Mouse (Mus musculus) midbrain, embryonic 15.5 days (tissue): ENCODE measurements at regions not wholly inside any gene's neighbourhood (a gene's known extent, or its start where the extent isn't known, plus 50 kb on each side); places are given as distances from the start of the nearest gene placed in this dataset.
A peak's percentile ranks its signal among the peaks of the same experiment; 100 is the strongest.

ENCODE experiments used
- ATAC-seq: fragments of 200-750 bp; cut with Nextera tagmentation; replicated peaks from 2 replicates; pipeline ENCODE4 v1.8.0; 2017; ENCODE audit warnings: moderate TSS enrichment
- H3K27ac ChIP-seq: fragments of 300-500 bp; sonication (generic); 2 replicates; pipeline ENCODE4 v1.5.1; 2015; ENCODE audit warnings: mild to moderate bottlenecking, inconsistent platforms
- H3K27me3 ChIP-seq: fragments of 300-500 bp; sonication (generic); replicated peaks from 2 replicates; pipeline ENCODE4 v1.6.1; 2015; ENCODE audit warnings: inconsistent platforms
- H3K36me3 ChIP-seq: fragments of 300-500 bp; sonication (generic); replicated peaks from 2 replicates; pipeline ENCODE4 v1.6.1; 2015; ENCODE audit warnings: inconsistent platforms
- H3K4me1 ChIP-seq: fragments of 300-500 bp; sonication (generic); 2 replicates; pipeline ENCODE4 v1.6.1; 2015; ENCODE audit warnings: inconsistent platforms
- H3K4me2 ChIP-seq: fragments of 300-500 bp; sonication (generic); 2 replicates; pipeline ENCODE4 v1.6.1; 2015; ENCODE audit warnings: inconsistent platforms, mild to moderate bottlenecking, moderate library complexity
- H3K4me3 ChIP-seq: fragments of 300-500 bp; sonication (generic); 2 replicates; pipeline ENCODE4 v1.5.1; 2015; ENCODE audit warnings: mild to moderate bottlenecking, inconsistent platforms
- H3K9ac ChIP-seq: fragments of 300-500 bp; sonication (generic); 2 replicates; pipeline ENCODE4 v1.6.1; 2015; ENCODE audit warnings: mild to moderate bottlenecking, inconsistent platforms
- H3K9me3 ChIP-seq: fragments of 300-500 bp; sonication (generic); 2 replicates; pipeline ENCODE4 v1.6.1; 2016; ENCODE audit warnings: inconsistent platforms
- WGBS: fragments of 180-500 bp; shearing (Covaris S2); methylation state at CpG from one replicate; pipeline ENCODE4 v1.1.7; 2015; ENCODE audit warnings: mixed read lengths; 5-methylcytosine and 5-hydroxymethylcytosine counted together

GRCm38 (mm10) chr3:150275038-150275437, 1162.6 kb upstream of the Adgrl4 start:
- no peaks in the 10 kb centered on the region for H3K27me3 ChIP-seq
- WGBS = 81% methylated on average over 2 of the region's 2 CpGs
- ATAC-seq = no peak

GRCm38 (mm10) chr3:150296057-150296710, 1141.5 kb upstream of the Adgrl4 start:
- H3K9ac ChIP-seq = no peak overlapping the region
- no peaks in the 10 kb centered on the region for H3K4me1 ChIP-seq
- WGBS = 55% methylated on average over 2 of the region's 2 CpGs
- no peak overlapping the region for H3K27ac ChIP-seq
- no peaks in the 10 kb centered on the region for H3K36me3 ChIP-seq
- H3K4me2 ChIP-seq = no peak overlapping the region
- H3K9me3 ChIP-seq = no peaks in the 10 kb centered on the region
- no peak overlapping the region for H3K4me3 ChIP-seq
- ATAC-seq = no peak
- H3K27me3 ChIP-seq = no peaks in the 10 kb centered on the region

More at GRCm38 (mm10) chr3:150275038-150275437, 1162.6 kb upstream of the Adgrl4 start:
- no peak overlapping the region for H3K9ac ChIP-seq
- no peak overlapping the region for H3K4me2 ChIP-seq
- no peaks in the 10 kb centered on the region for H3K9me3 ChIP-seq
- no peak overlapping the region for H3K4me3 ChIP-seq
- no peak overlapping the region for H3K27ac ChIP-seq
- no peaks in the 10 kb centered on the region for H3K4me1 ChIP-seq
- H3K36me3 ChIP-seq = no peaks in the 10 kb centered on the region

DNA sequence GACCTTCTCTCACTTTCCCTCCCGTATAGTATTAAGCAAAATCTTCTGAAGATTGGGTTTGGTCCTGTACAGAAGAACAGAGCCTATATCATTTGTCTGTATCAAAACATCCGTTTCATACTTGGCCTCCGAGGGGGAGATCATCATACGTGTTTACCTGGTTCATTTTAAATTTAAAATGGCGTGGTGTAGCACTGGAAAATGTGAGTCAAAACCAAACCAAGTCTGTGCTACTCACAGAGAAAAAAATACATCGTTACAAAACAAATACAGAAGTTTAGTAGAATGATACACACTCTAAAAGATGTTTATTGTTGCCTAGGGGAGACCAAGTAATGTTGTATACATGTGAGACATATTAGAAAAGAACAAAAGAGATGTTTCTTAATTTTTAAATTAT, 1108.9 kb upstream of the Adgrl4 start:
- 92% methylated on average over 6 of the region's 6 CpGs for WGBS
- Histone ChIP-seq H3K27me3 (no peaks in the 10 kb centered on the region), H3K4me1 (no peaks in the 10 kb centered on the region), H3K9ac (no peak overlapping the region), H3K27ac (no peak overlapping the region), H3K36me3 (no peaks in the 10 kb centered on the region), H3K4me3 (no peak overlapping the region), H3K9me3 (no peaks in the 10 kb centered on the region), H3K4me2 (no peak overlapping the region)
- ATAC-seq = no peak

- ATAC-seq = peak; percentile 58; the same call in 1 of the 2 replicates
- Histone ChIP-seq H3K27ac (no peak overlapping the region), H3K4me2 (no peak overlapping the region), H3K4me1 (peaks cover 3% of the 10 kb centered on the region; the same call in 1 of the 2 replicates), H3K27me3 (no peaks in the 10 kb centered on the region), H3K4me3 (no peak overlapping the region), H3K9me3 (no peaks in the 10 kb centered on the region), H3K9ac (no peak overlapping the region), H3K36me3 (no peaks in the 10 kb centered on the region)
- WGBS = 19% methylated on average over 9 of the region's 9 CpGs
These were observed 1085.5 kb upstream of the Adgrl4 start for GRCm38 (mm10) chr3:150352139-150352725.

DNA sequence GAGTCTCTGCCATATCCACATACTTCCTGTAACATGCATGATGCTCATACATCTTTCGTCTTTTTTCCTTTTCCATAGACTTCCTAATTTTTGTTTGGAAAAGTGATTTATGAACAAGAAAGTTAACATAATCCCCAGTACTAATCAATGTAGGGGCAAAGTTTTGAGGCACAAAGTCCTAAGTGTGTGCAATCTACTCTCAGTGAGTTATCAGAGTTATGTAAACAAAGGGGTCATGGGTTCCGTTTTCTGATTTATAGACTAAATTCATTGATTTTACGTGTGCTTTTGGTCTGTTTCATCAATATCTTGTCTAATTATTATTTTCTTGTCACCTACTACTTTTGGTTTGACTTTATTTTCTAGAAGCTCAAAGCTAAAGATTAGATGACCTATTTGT, 1071.9 kb upstream of the Adgrl4 start:
- no peak overlapping the region for H3K4me3 ChIP-seq
- no peaks in the 10 kb centered on the region for H3K4me1 ChIP-seq
- no peaks in the 10 kb centered on the region for H3K9me3 ChIP-seq
- H3K27me3 ChIP-seq = no peaks in the 10 kb centered on the region
- no peak overlapping the region for H3K27ac ChIP-seq
- H3K9ac ChIP-seq = no peak overlapping the region
- no peak for ATAC-seq
- H3K4me2 ChIP-seq = no peak overlapping the region
- H3K36me3 ChIP-seq = no peaks in the 10 kb centered on the region
- 95% methylated on average over 3 of the region's 3 CpGs for WGBS

DNA sequence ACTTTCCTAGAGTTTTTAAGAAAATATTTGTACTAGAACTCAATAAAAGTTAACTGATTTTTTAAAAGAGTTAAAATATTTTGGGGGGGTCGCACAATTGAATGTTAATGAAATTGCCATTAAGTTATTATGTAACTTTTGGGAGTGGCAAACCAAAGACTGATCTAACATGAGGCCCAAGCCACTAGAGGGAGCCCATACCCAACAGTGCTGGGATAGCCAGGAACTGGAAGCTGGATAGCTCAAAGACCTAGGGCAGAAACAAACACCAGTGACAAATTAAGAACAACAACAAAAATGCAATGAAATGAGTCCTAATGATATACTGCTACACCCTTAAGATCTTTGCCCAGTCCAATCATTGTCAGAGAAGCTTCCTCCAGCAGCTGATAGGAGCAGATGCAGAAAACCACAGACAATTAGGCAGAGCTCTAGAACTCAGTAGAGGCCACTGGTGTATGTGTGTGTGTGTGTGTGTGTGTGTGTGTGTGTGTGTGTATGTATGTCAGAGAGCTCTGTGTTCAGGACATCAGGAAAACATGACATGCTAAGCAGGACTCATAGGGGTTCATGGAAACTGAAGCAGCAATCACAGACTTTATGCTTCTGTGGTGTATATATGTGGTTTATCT, 1052.6 kb upstream of the Adgrl4 start:
- Histone ChIP-seq H3K36me3 (no peaks in the 10 kb centered on the region), H3K4me1 (no peaks in the 10 kb centered on the region), H3K9ac (no peak overlapping the region), H3K9me3 (no peaks in the 10 kb centered on the region), H3K4me2 (no peak overlapping the region), H3K27ac (no peak overlapping the region), H3K4me3 (no peak overlapping the region), H3K27me3 (no peaks in the 10 kb centered on the region)
- 18% methylated on average over 1 of the region's 1 CpGs for WGBS
- ATAC-seq = no peak

DNA sequence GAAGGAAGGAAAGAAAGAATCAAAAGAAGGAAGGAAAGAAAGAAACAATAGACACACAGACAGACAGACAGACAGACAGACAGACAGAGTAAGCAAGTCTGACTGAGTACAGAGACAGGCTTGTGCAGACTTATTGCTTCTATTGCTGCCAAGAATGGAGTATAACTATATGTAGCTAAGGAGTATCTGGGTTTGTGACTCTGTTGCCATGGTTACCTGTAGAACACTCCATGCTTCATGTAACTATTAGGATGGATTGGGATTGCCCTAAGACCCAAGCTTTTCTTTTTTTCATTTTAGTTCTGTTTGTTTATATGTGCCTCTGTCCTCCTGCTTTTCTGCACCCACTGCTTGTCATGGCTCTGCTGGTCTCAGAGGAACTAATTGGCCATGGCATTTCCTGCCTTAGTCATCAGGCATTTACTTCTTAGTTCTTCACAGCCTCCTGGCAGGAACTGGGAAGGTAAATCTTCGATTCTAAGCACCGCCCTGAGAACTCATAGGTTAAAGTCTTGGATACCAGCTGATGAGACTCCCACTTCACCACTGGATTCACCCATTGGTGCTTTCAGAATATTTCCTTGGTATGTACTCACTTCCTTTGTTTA, 1035.9 kb upstream of the Adgrl4 start:
- 92% methylated on average over 2 of the region's 2 CpGs for WGBS
- ATAC-seq = no peak; the same call in 1 of the 2 replicates

DNA sequence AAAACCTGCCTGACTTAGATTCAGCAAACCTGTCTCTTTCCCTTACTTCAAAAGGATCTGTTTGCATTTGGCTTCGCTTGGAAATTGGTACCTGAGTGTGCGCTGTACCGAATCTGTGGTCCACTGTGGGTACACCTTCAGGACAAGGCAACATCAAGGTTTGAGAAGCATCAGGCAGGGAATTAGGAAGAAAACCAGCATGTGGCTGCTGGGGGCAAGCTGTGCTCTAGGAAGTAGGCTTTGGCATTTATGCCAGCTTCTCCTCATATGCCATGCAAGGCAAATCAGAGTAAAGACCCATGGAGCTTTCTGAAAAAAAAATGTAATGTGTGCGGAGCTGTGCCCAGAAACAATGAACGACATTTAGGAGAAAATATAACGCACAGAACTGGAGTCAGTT, 1031.6 kb upstream of the Adgrl4 start:
- Histone ChIP-seq H3K27ac (no peak overlapping the region), H3K4me1 (no peaks in the 10 kb centered on the region), H3K9me3 (no peaks in the 10 kb centered on the region), H3K4me3 (no peak overlapping the region), H3K4me2 (no peak overlapping the region), H3K27me3 (no peaks in the 10 kb centered on the region), H3K9ac (no peak overlapping the region), H3K36me3 (no peaks in the 10 kb centered on the region)
- WGBS = 90% methylated on average over 6 of the region's 6 CpGs
- no peak for ATAC-seq

More for the DNA sequence above, 1035.9 kb upstream of the Adgrl4 start:
- Histone ChIP-seq H3K4me3 (no peak overlapping the region), H3K36me3 (no peaks in the 10 kb centered on the region), H3K9ac (no peak overlapping the region), H3K27ac (no peak overlapping the region), H3K4me2 (no peak overlapping the region), H3K9me3 (no peaks in the 10 kb centered on the region), H3K27me3 (no peaks in the 10 kb centered on the region), H3K4me1 (no peaks in the 10 kb centered on the region)

- H3K4me2 ChIP-seq = no peak overlapping the region
- H3K4me3 ChIP-seq = no peak overlapping the region
- no peaks in the 10 kb centered on the region for H3K27me3 ChIP-seq
- no peak overlapping the region for H3K27ac ChIP-seq
- no peaks in the 10 kb centered on the region for H3K36me3 ChIP-seq
- no peak overlapping the region for H3K9ac ChIP-seq
- H3K4me1 ChIP-seq = no peaks in the 10 kb centered on the region
- no peaks in the 10 kb centered on the region for H3K9me3 ChIP-seq
- ATAC-seq = no peak
- 79% methylated on average over 2 of the region's 2 CpGs for WGBS
These were observed 1022.4 kb upstream of the Adgrl4 start for GRCm38 (mm10) chr3:150415277-150415676.

DNA sequence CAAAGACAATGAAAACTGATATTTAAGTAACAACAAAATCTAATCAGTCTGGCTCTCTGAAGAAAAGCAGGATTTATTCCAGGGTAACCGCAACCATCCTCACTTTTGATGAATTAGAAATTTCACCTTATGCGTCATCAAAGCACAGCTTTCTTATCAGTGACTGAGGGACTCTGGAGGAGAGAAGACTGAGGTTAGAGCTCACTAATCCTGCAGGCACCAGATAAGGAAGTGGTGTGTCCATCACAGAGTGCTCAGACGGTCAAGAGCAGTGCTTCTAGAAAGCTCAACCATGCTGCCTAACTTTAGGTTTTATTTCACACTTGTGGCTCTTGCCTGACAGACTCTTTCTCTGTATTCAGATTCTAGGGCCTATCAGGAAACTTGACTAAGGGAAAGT, 1021.2 kb upstream of the Adgrl4 start:
- H3K4me3 ChIP-seq = no peak overlapping the region
- H3K27ac ChIP-seq = no peak overlapping the region
- no peaks in the 10 kb centered on the region for H3K36me3 ChIP-seq
- H3K27me3 ChIP-seq = no peaks in the 10 kb centered on the region
- H3K4me2 ChIP-seq = no peak overlapping the region
- 82% methylated on average over 3 of the region's 3 CpGs for WGBS
- H3K4me1 ChIP-seq = no peaks in the 10 kb centered on the region
- ATAC-seq = no peak
- no peak overlapping the region for H3K9ac ChIP-seq
- H3K9me3 ChIP-seq = no peaks in the 10 kb centered on the region

GRCm38 (mm10) chr3:150427965-150428364, 1009.7 kb upstream of the Adgrl4 start:
- Histone ChIP-seq H3K27me3 (no peaks in the 10 kb centered on the region), H3K4me2 (no peak overlapping the region), H3K9me3 (no peaks in the 10 kb centered on the region), H3K4me3 (no peak overlapping the region), H3K9ac (no peak overlapping the region), H3K36me3 (no peaks in the 10 kb centered on the region), H3K27ac (no peak overlapping the region), H3K4me1 (no peaks in the 10 kb centered on the region)
- 96% methylated on average over 5 of the region's 5 CpGs for WGBS
- ATAC-seq = no peak

- ATAC-seq = no peak
These were observed 1006.4 kb upstream of the Adgrl4 start for GRCm38 (mm10) chr3:150431291-150431690.

More at GRCm38 (mm10) chr3:150431291-150431690, 1006.4 kb upstream of the Adgrl4 start:
- Histone ChIP-seq H3K4me3 (no peak overlapping the region), H3K4me2 (no peak overlapping the region), H3K27me3 (no peaks in the 10 kb centered on the region), H3K27ac (no peak overlapping the region), H3K9me3 (no peaks in the 10 kb centered on the region), H3K9ac (no peak overlapping the region), H3K4me1 (no peaks in the 10 kb centered on the region), H3K36me3 (no peaks in the 10 kb centered on the region)
- WGBS = 89% methylated on average over 6 of the region's 6 CpGs
